Mouse (Mus musculus) neural tube, embryonic 15.5 days (tissue): ENCODE measurements around the gene Iqgap1. TPM values are rescaled to one million over a fixed set of nuclear protein-coding genes. Genes with fewer than 3 reads are reported as not detected.
A peak's percentile ranks its signal among the peaks of the same experiment; 100 is the strongest.

Experiments
- ATAC-seq: fragments of 200-750 bp; cut with Nextera tagmentation; 2 replicates; pipeline ENCODE4 v1.8.0; 2017; ENCODE audit warnings: mild to moderate bottlenecking, moderate TSS enrichment, moderate library complexity; ENCODE audit not compliant: low FRiP score
- H3K27ac ChIP-seq: fragments of 300-500 bp; sonication (generic); replicated peaks from 2 replicates; pipeline ENCODE4 v1.5.1; 2015; ENCODE audit warnings: mild to moderate bottlenecking, inconsistent platforms
- H3K27me3 ChIP-seq: fragments of 300-500 bp; sonication (generic); replicated peaks from 2 replicates; pipeline ENCODE4 v1.6.1; 2015; ENCODE audit warnings: inconsistent platforms
- H3K36me3 ChIP-seq: fragments of 300-500 bp; sonication (generic); 2 replicates; pipeline ENCODE4 v1.6.1; 2015; ENCODE audit warnings: inconsistent platforms
- H3K4me1 ChIP-seq: fragments of 300-500 bp; sonication (generic); 2 replicates; pipeline ENCODE4 v1.6.1; 2015; ENCODE audit warnings: inconsistent platforms
- H3K4me2 ChIP-seq: fragments of 300-500 bp; sonication (generic); 2 replicates; pipeline ENCODE4 v1.6.1; 2015; ENCODE audit warnings: inconsistent platforms, mild to moderate bottlenecking, moderate library complexity
- H3K4me3 ChIP-seq: fragments of 300-500 bp; sonication (generic); replicated peaks from 2 replicates; pipeline ENCODE4 v1.5.1; 2015; ENCODE audit warnings: mild to moderate bottlenecking, inconsistent platforms
- H3K9ac ChIP-seq: fragments of 300-500 bp; sonication (generic); replicated peaks from 2 replicates; pipeline ENCODE4 v1.6.1; 2015; ENCODE audit warnings: mild to moderate bottlenecking, inconsistent platforms
- H3K9me3 ChIP-seq: fragments of 300-500 bp; sonication (generic); replicated peaks from 2 replicates; pipeline ENCODE4 v1.6.1; 2016; ENCODE audit warnings: inconsistent platforms
- WGBS: fragments of 180-500 bp; shearing (Covaris S2); methylation state at CpG from one replicate; pipeline ENCODE4 v1.1.7; 2015; ENCODE audit warnings: mixed read lengths; 5-methylcytosine and 5-hydroxymethylcytosine counted together
- polyA plus RNA-seq: library from polyadenylated mRNA; unstranded; fragments of >200 nt; fragmentation: Nextera tagmentation; extraction: Ambion mirVana; gene quantifications from 2 replicates; pipeline ENCODE4 v1.2.1, GENCODE M21; 2015

Iqgap1 gene
- polyA plus RNA-seq = 18.1 and 31.0 TPM in 2 replicates

- Histone ChIP-seq H3K27me3 (no peaks in the 10 kb centered on the region), H3K9me3 (no peaks in the 10 kb centered on the region), H3K4me2 (no peak within 1 kb of the TSS), H3K36me3 (no peaks in the 10 kb centered on the region), H3K4me1 (no peaks in the 10 kb centered on the region), H3K9ac (no peak within 1 kb of the TSS), H3K27ac (no peak within 1 kb of the TSS), H3K4me3 (no peak within 1 kb of the TSS)
- WGBS = 74% methylated on average over 11 of the region's 11 CpGs
- no peak for ATAC-seq
These were observed at the start of gene Iqgap1 for GRCm38 (mm10) chr7:80825843-80826403. Gene Iqgap1 (minus strand): TSS chr7:80825974.

GRCm38 (mm10) chr7:80873631-80874030 is 47.9 kb upstream of the Iqgap1 start:
- Histone ChIP-seq H3K9me3 (no peaks in the 10 kb centered on the region), H3K4me1 (no peaks in the 10 kb centered on the region), H3K27me3 (no peaks in the 10 kb centered on the region), H3K4me3 (no peak overlapping the region), H3K27ac (no peak overlapping the region), H3K36me3 (peaks cover 76% of the 10 kb centered on the region), H3K4me2 (no peak overlapping the region), H3K9ac (no peak overlapping the region)
- 98% methylated on average over 2 of the region's 2 CpGs for WGBS
- no peak for ATAC-seq

GRCm38 (mm10) chr7:80873038-80873437 is 47.3 kb upstream of the Iqgap1 start:
- Histone ChIP-seq H3K36me3 (peaks cover 82% of the 10 kb centered on the region), H3K9me3 (no peaks in the 10 kb centered on the region)
- ATAC-seq = no peak

GRCm38 (mm10) chr7:80868686-80869085 is 42.9 kb upstream of the Iqgap1 start:
- H3K27ac ChIP-seq = no peak overlapping the region
- 100% methylated on average over 2 of the region's 2 CpGs for WGBS
- H3K4me1 ChIP-seq = peaks cover 28% of the 10 kb centered on the region
- peaks cover 66% of the 10 kb centered on the region for H3K36me3 ChIP-seq
- no peaks in the 10 kb centered on the region for H3K27me3 ChIP-seq
- H3K9me3 ChIP-seq = no peaks in the 10 kb centered on the region
- H3K4me3 ChIP-seq = no peak overlapping the region
- no peak overlapping the region for H3K4me2 ChIP-seq
- no peak overlapping the region for H3K9ac ChIP-seq
- no peak for ATAC-seq

More at GRCm38 (mm10) chr7:80873038-80873437, 47.3 kb upstream of the Iqgap1 start:
- H3K9ac ChIP-seq = no peak overlapping the region
- no peak overlapping the region for H3K27ac ChIP-seq
- no peaks in the 10 kb centered on the region for H3K4me1 ChIP-seq
- no peak overlapping the region for H3K4me3 ChIP-seq
- H3K27me3 ChIP-seq = no peaks in the 10 kb centered on the region
- no peak overlapping the region for H3K4me2 ChIP-seq
- 82% methylated on average over 5 of the region's 5 CpGs for WGBS

- H3K36me3 ChIP-seq = peaks cover 54% of the 10 kb centered on the region
- 89% methylated on average over 7 of the region's 7 CpGs for WGBS
These were observed 40.9 kb upstream of the Iqgap1 start for GRCm38 (mm10) chr7:80866514-80867147.

GRCm38 (mm10) chr7:80865521-80865920 is 39.7 kb upstream of the Iqgap1 start:
- H3K27me3 ChIP-seq = no peaks in the 10 kb centered on the region
- H3K4me1 ChIP-seq = peaks cover 49% of the 10 kb centered on the region
- H3K4me2 ChIP-seq = no peak overlapping the region
- H3K27ac ChIP-seq = no peak overlapping the region
- peaks cover 47% of the 10 kb centered on the region for H3K36me3 ChIP-seq
- WGBS = 94% methylated on average over 7 of the region's 7 CpGs
- ATAC-seq = no peak
- H3K9ac ChIP-seq = no peak overlapping the region
- no peaks in the 10 kb centered on the region for H3K9me3 ChIP-seq
- no peak overlapping the region for H3K4me3 ChIP-seq

More at GRCm38 (mm10) chr7:80866514-80867147, 40.9 kb upstream of the Iqgap1 start:
- Histone ChIP-seq H3K4me2 (no peak overlapping the region), H3K27me3 (no peaks in the 10 kb centered on the region), H3K9me3 (no peaks in the 10 kb centered on the region), H3K9ac (no peak overlapping the region), H3K4me1 (peaks cover 48% of the 10 kb centered on the region), H3K27ac (no peak overlapping the region), H3K4me3 (no peak overlapping the region)
- ATAC-seq = no peak

GRCm38 (mm10) chr7:80864831-80865230 is 39.1 kb upstream of the Iqgap1 start:
- Histone ChIP-seq H3K4me1 (peaks cover 55% of the 10 kb centered on the region), H3K36me3 (peaks cover 40% of the 10 kb centered on the region), H3K4me2 (0 out of 2 replicates have a peak overlapping the region, but pooled peaks have one; percentile 2)

GRCm38 (mm10) chr7:80864151-80864550 is 38.4 kb upstream of the Iqgap1 start:
- peaks cover 34% of the 10 kb centered on the region for H3K36me3 ChIP-seq
- H3K9me3 ChIP-seq = no peaks in the 10 kb centered on the region
- no peaks in the 10 kb centered on the region for H3K27me3 ChIP-seq
- no peak overlapping the region for H3K9ac ChIP-seq
- peaks cover 55% of the 10 kb centered on the region for H3K4me1 ChIP-seq
- no peak overlapping the region for H3K27ac ChIP-seq
- H3K4me3 ChIP-seq = no peak overlapping the region
- WGBS = 84% methylated on average over 1 of the region's 1 CpGs
- H3K4me2 ChIP-seq = no peak overlapping the region
- ATAC-seq = no peak

More at GRCm38 (mm10) chr7:80864831-80865230, 39.1 kb upstream of the Iqgap1 start:
- no peak overlapping the region for H3K4me3 ChIP-seq
- no peaks in the 10 kb centered on the region for H3K9me3 ChIP-seq
- H3K9ac ChIP-seq = no peak overlapping the region
- ATAC-seq = no peak
- WGBS = 78% methylated on average over 8 of the region's 8 CpGs
- H3K27ac ChIP-seq = no peak overlapping the region
- no peaks in the 10 kb centered on the region for H3K27me3 ChIP-seq

GRCm38 (mm10) chr7:80863520-80863919 is 37.7 kb upstream of the Iqgap1 start:
- Histone ChIP-seq H3K4me3 (peak overlapping the region; percentile 6), H3K27ac (no peak overlapping the region), H3K9ac (0 out of 2 replicates have a peak overlapping the region, but pooled peaks have one; percentile 26), H3K36me3 (peaks cover 29% of the 10 kb centered on the region), H3K9me3 (no peaks in the 10 kb centered on the region), H3K27me3 (no peaks in the 10 kb centered on the region), H3K4me1 (peaks cover 55% of the 10 kb centered on the region), H3K4me2 (peak overlapping the region; percentile 78)
- WGBS = 87% methylated on average over 5 of the region's 5 CpGs
- no peak for ATAC-seq

GRCm38 (mm10) chr7:80862475-80862874 is 36.7 kb upstream of the Iqgap1 start:
- Histone ChIP-seq H3K4me1 (peaks cover 55% of the 10 kb centered on the region), H3K36me3 (peaks cover 19% of the 10 kb centered on the region), H3K9me3 (no peaks in the 10 kb centered on the region), H3K27ac (no peak overlapping the region), H3K9ac (no peak overlapping the region), H3K27me3 (no peaks in the 10 kb centered on the region), H3K4me3 (peak overlapping the region; percentile 82), H3K4me2 (peak overlapping the region; percentile 78)
- no peak for ATAC-seq
- 74% methylated on average over 2 of the region's 2 CpGs for WGBS

- peaks cover 48% of the 10 kb centered on the region for H3K4me1 ChIP-seq
- H3K4me2 ChIP-seq = peak within 1 kb of the TSS; percentile 78
- H3K36me3 ChIP-seq = peaks cover 17% of the 10 kb centered on the region
- H3K4me3 ChIP-seq = peak within 1 kb of the TSS; percentile 82
- WGBS = under 1% methylated on average over 40 of the region's 40 CpGs
- peak within 1 kb of the TSS; percentile 90 for H3K27ac ChIP-seq
- H3K9ac ChIP-seq = peak within 1 kb of the TSS; percentile 89
- no peaks in the 10 kb centered on the region for H3K9me3 ChIP-seq
- peak; percentile 98 for ATAC-seq
- H3K27me3 ChIP-seq = no peaks in the 10 kb centered on the region
These were observed 35.0 kb upstream of the Iqgap1 start, which contains the start of gene Zscan2 for GRCm38 (mm10) chr7:80860729-80861274. Gene Zscan2 (plus strand): TSS chr7:80860920.

- H3K9ac ChIP-seq = peak overlapping the region; percentile 60
- WGBS = under 1% methylated on average over 13 of the region's 13 CpGs
- ATAC-seq = peak; percentile 83
- H3K4me2 ChIP-seq = peak overlapping the region; percentile 78
- H3K4me3 ChIP-seq = peak overlapping the region; percentile 82
- H3K9me3 ChIP-seq = no peaks in the 10 kb centered on the region
- peaks cover 12% of the 10 kb centered on the region for H3K36me3 ChIP-seq
- peak overlapping the region; percentile 54 for H3K27ac ChIP-seq
- no peaks in the 10 kb centered on the region for H3K27me3 ChIP-seq
- H3K4me1 ChIP-seq = peaks cover 43% of the 10 kb centered on the region
These were observed 34.5 kb upstream of the Iqgap1 start for GRCm38 (mm10) chr7:80860227-80860626.
